Mouse (Mus musculus) midbrain, embryonic 13.5 days (tissue): Measurements from ENCODE around the gene Mfap1b. TPM values are rescaled to one million over a fixed set of nuclear protein-coding genes. Genes with fewer than 3 reads are reported as not detected.
"Not testable (repeated sequence)": the region's sequence is repeated elsewhere in the genome, so short reads cannot be mapped to it uniquely, and the experiment has no call there.

ENCODE experiments used
- ATAC-seq: fragments of 200-750 bp; cut with Nextera tagmentation; 2 replicates; pipeline ENCODE4 v1.8.0; 2017; ENCODE audit warnings: mild to moderate bottlenecking, moderate TSS enrichment, moderate library complexity
- H3K27ac ChIP-seq: fragments of 300-500 bp; sonication (generic); 2 replicates; pipeline ENCODE4 v1.5.1; 2015; ENCODE audit warnings: inconsistent platforms, mild to moderate bottlenecking, moderate library complexity
- H3K27me3 ChIP-seq: fragments of 300-500 bp; sonication (generic); 2 replicates; pipeline ENCODE4 v1.6.1; 2015; ENCODE audit warnings: mild to moderate bottlenecking, inconsistent platforms
- H3K36me3 ChIP-seq: fragments of 300-500 bp; sonication (generic); 2 replicates; pipeline ENCODE4 v1.6.1; 2015; ENCODE audit warnings: mild to moderate bottlenecking, inconsistent platforms
- H3K4me1 ChIP-seq: fragments of 300-500 bp; sonication (generic); replicated peaks from 2 replicates; pipeline ENCODE4 v1.6.1; 2015; ENCODE audit warnings: inconsistent platforms
- H3K4me2 ChIP-seq: fragments of 300-500 bp; sonication (generic); replicated peaks from 2 replicates; pipeline ENCODE4 v1.6.1; 2015; ENCODE audit warnings: moderate library complexity, mild to moderate bottlenecking, inconsistent platforms
- H3K4me3 ChIP-seq: fragments of 300-500 bp; sonication (generic); replicated peaks from 2 replicates; pipeline ENCODE4 v1.5.1; 2015; ENCODE audit warnings: mild to moderate bottlenecking, inconsistent platforms
- H3K9ac ChIP-seq: fragments of 300-500 bp; sonication (generic); replicated peaks from 2 replicates; pipeline ENCODE4 v1.6.1; 2015; ENCODE audit warnings: mild to moderate bottlenecking, inconsistent platforms
- H3K9me3 ChIP-seq: fragments of 300-500 bp; sonication (generic); 2 replicates; pipeline ENCODE4 v1.6.1; 2016; ENCODE audit warnings: mild to moderate bottlenecking, inconsistent platforms
- WGBS: fragments of 180-500 bp; shearing (Covaris S2); methylation state at CpG from one replicate; pipeline ENCODE4 v1.1.7; 2015; 5-methylcytosine and 5-hydroxymethylcytosine counted together
- polyA plus RNA-seq: library from polyadenylated mRNA; unstranded; fragments of >200 nt; fragmentation: Nextera tagmentation; extraction: Ambion mirVana; gene quantifications from 2 replicates; pipeline ENCODE4 v1.2.1, GENCODE M21; 2015

The Mfap1b gene
- polyA plus RNA-seq, 1 experiment from 2014 or later: 78.6 TPM

- peak within 1 kb of the TSS; percentile 51; the same call in 1 of the 2 replicates for H3K27ac ChIP-seq
- 4% methylated on average over 42 of the region's 42 CpGs for WGBS
- H3K9me3 ChIP-seq, H3K27me3 ChIP-seq, H3K36me3 ChIP-seq: not testable (repeated sequence)
- H3K4me2 ChIP-seq: peak within 1 kb of the TSS; percentile 64
- peak; percentile 94 for ATAC-seq
- peak within 1 kb of the TSS; percentile 61 for H3K4me3 ChIP-seq
- peak within 1 kb of the TSS; percentile 70 for H3K9ac ChIP-seq
- H3K4me1 ChIP-seq: peaks cover 21% of the 10 kb centered on the region
These were observed 32.3 kb upstream of the Mfap1b start, which contains the start of the genes Mfap1a and Wdr76 for GRCm38 (mm10) chr2:121505942-121506882. Gene Mfap1a, minus strand, starts transcription at chr2:121506665. Gene Wdr76, plus strand, starts transcription at chr2:121506723.

- not testable (repeated sequence) for H3K9ac ChIP-seq, ATAC-seq, H3K27me3 ChIP-seq, H3K27ac ChIP-seq, H3K9me3 ChIP-seq, H3K4me2 ChIP-seq, H3K4me1 ChIP-seq, H3K36me3 ChIP-seq, H3K4me3 ChIP-seq
- WGBS: 85% methylated on average over 3 of the region's 6 CpGs
These were observed 27.7 kb upstream of the Mfap1b start for GRCm38 (mm10) chr2:121501550-121501949.

GRCm38 (mm10) chr2:121484403-121484802 lies 10.5 kb upstream of the Mfap1b start:
- WGBS: 90% methylated on average over 2 of the region's 2 CpGs

GRCm38 (mm10) chr2:121483576-121483975 lies 9.7 kb upstream of the Mfap1b start:
- ATAC-seq: peak; percentile 40; the same call in 1 of the 2 replicates
- H3K4me1 ChIP-seq: peaks cover 5% of the 10 kb centered on the region; the same call in 1 of the 2 replicates
- no peaks in the 10 kb centered on the region for H3K27me3 ChIP-seq
- peak overlapping the region; percentile 35 for H3K27ac ChIP-seq
- H3K4me2 ChIP-seq: no peak overlapping the region
- H3K36me3 ChIP-seq: no peaks in the 10 kb centered on the region
- H3K9me3 ChIP-seq: no peaks in the 10 kb centered on the region
- H3K4me3 ChIP-seq: no peak overlapping the region
- 44% methylated on average over 8 of the region's 8 CpGs for WGBS
- no peak overlapping the region; the same call in 1 of the 2 replicates for H3K9ac ChIP-seq

More at GRCm38 (mm10) chr2:121484403-121484802, 10.5 kb upstream of the Mfap1b start:
- H3K27ac ChIP-seq, ATAC-seq, H3K4me1 ChIP-seq, H3K36me3 ChIP-seq, H3K4me3 ChIP-seq, H3K9me3 ChIP-seq, H3K4me2 ChIP-seq, H3K9ac ChIP-seq, H3K27me3 ChIP-seq: not testable (repeated sequence)

GRCm38 (mm10) chr2:121480916-121481315 lies 7.0 kb upstream of the Mfap1b start:
- not testable (repeated sequence) for H3K4me1 ChIP-seq, H3K9me3 ChIP-seq, H3K36me3 ChIP-seq, H3K9ac ChIP-seq, H3K4me3 ChIP-seq, H3K4me2 ChIP-seq, H3K27me3 ChIP-seq, ATAC-seq, H3K27ac ChIP-seq
- 88% methylated on average over 13 of the region's 13 CpGs for WGBS

GRCm38 (mm10) chr2:121480498-121480897 lies 6.6 kb upstream of the Mfap1b start:
- 62% methylated on average over 3 of the region's 3 CpGs for WGBS
- no peak for ATAC-seq

GRCm38 (mm10) chr2:121477491-121478266 lies 3.8 kb upstream of the Mfap1b start:
- Histone ChIP-seq H3K4me3 (no peak overlapping the region), H3K4me1 (0 out of 2 replicates have a peak, but pooled peaks cover 4% of the 10 kb centered on the region), H3K4me2 (no peak overlapping the region), H3K27ac (no peak overlapping the region), H3K9me3 (no peaks in the 10 kb centered on the region), H3K27me3 (no peaks in the 10 kb centered on the region), H3K9ac (no peak overlapping the region), H3K36me3 (no peaks in the 10 kb centered on the region)
- no peak for ATAC-seq
- 79% methylated on average over 3 of the region's 3 CpGs for WGBS

More at GRCm38 (mm10) chr2:121480498-121480897, 6.6 kb upstream of the Mfap1b start:
- Histone ChIP-seq H3K27me3 (no peaks in the 10 kb centered on the region), H3K4me1 (peaks cover 5% of the 10 kb centered on the region; the same call in 1 of the 2 replicates), H3K4me3 (no peak overlapping the region), H3K9ac (no peak overlapping the region), H3K4me2 (no peak overlapping the region), H3K9me3 (no peaks in the 10 kb centered on the region), H3K36me3 (no peaks in the 10 kb centered on the region), H3K27ac (no peak overlapping the region)

- H3K36me3 ChIP-seq, H3K4me1 ChIP-seq, H3K27me3 ChIP-seq, H3K4me3 ChIP-seq, H3K4me2 ChIP-seq, H3K9me3 ChIP-seq, H3K27ac ChIP-seq, H3K9ac ChIP-seq, ATAC-seq: not testable (repeated sequence)
- WGBS: 95% methylated on average over 2 of the region's 2 CpGs
These were observed 1.4 kb upstream of the Mfap1b start for GRCm38 (mm10) chr2:121475306-121475705.

GRCm38 (mm10) chr2:121474180-121474535 lies 291 bp upstream of the Mfap1b start:
- no peaks in the 10 kb centered on the region for H3K27me3 ChIP-seq
- H3K4me2 ChIP-seq: peak overlapping the region; percentile 82
- H3K4me3 ChIP-seq: peak overlapping the region; percentile 62
- no peak; the same call in 1 of the 2 replicates for ATAC-seq
- H3K4me1 ChIP-seq: peaks cover 4% of the 10 kb centered on the region; the same call in 1 of the 2 replicates
- H3K27ac ChIP-seq: peak overlapping the region; percentile 62
- peak overlapping the region; percentile 76; the same call in 1 of the 2 replicates for H3K9ac ChIP-seq
- H3K9me3 ChIP-seq: no peaks in the 10 kb centered on the region
- 34% methylated on average over 8 of the region's 8 CpGs for WGBS
- peaks cover 10% of the 10 kb centered on the region; the same call in 1 of the 2 replicates for H3K36me3 ChIP-seq

- H3K4me2 ChIP-seq: peak overlapping the region; percentile 82; the same call in 1 of the 2 replicates
- not testable (repeated sequence) for H3K4me3 ChIP-seq, H3K4me1 ChIP-seq, H3K27me3 ChIP-seq, H3K9ac ChIP-seq, H3K27ac ChIP-seq, ATAC-seq, H3K9me3 ChIP-seq
- WGBS: 96% methylated on average over 3 of the region's 3 CpGs
- H3K36me3 ChIP-seq: peaks cover 10% of the 10 kb centered on the region; the same call in 1 of the 2 replicates
These were observed 1.1 kb downstream of the Mfap1b start for GRCm38 (mm10) chr2:121472783-121473182.

GRCm38 (mm10) chr2:121468982-121469381 lies 4.9 kb downstream of the Mfap1b start:
- not testable (repeated sequence) for H3K9ac ChIP-seq, ATAC-seq, H3K9me3 ChIP-seq, H3K4me1 ChIP-seq, H3K27me3 ChIP-seq, H3K4me2 ChIP-seq, H3K27ac ChIP-seq, H3K4me3 ChIP-seq
- H3K36me3 ChIP-seq: peaks cover 10% of the 10 kb centered on the region; the same call in 1 of the 2 replicates
- WGBS: 93% methylated on average over 2 of the region's 6 CpGs

GRCm38 (mm10) chr2:121460071-121460470 lies 13.8 kb downstream of the Mfap1b start:
- no peak overlapping the region for H3K9ac ChIP-seq
- H3K27ac ChIP-seq: no peak overlapping the region
- H3K27me3 ChIP-seq: no peaks in the 10 kb centered on the region
- peaks cover 25% of the 10 kb centered on the region for H3K36me3 ChIP-seq
- WGBS: 63% methylated on average over 2 of the region's 2 CpGs
- peaks cover 17% of the 10 kb centered on the region for H3K4me1 ChIP-seq
- H3K4me3 ChIP-seq: no peak overlapping the region
- H3K9me3 ChIP-seq: no peaks in the 10 kb centered on the region
- H3K4me2 ChIP-seq: no peak overlapping the region
- no peak for ATAC-seq
